Mouse (Mus musculus): ENCODE results near the gene Hmx1. TPM values are rescaled to one million over a fixed set of nuclear protein-coding genes. Genes with fewer than 3 reads are reported as not detected.

Gene Hmx1
- total RNA-seq, 2 experiments from 2014 or later = not detected

DNA sequence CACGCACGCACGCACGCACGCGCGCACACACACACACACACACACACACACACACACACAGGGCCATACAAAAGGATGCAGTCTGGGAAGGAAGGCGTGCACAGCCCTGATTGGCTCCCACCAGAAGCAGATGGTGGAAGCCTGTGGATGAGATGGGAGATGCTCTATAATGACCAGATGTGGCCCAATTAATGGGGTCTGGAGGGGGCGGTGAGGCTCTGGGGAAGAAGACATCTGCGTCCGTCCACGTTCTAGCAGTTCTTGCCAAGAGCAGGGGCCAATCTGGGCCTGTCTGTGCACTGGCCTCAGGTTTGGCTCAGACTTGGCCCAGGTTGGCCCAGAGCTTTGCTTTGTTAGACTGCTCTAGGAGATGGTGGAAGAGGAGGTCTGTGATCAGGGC lies 55.8 kb downstream of the Hmx1 start:
- ATAC-seq (replicated peaks; ENCODE audit: low FRiP score, low TSS enrichment, poor library complexity, severe bottlenecking) = no peak

DNA sequence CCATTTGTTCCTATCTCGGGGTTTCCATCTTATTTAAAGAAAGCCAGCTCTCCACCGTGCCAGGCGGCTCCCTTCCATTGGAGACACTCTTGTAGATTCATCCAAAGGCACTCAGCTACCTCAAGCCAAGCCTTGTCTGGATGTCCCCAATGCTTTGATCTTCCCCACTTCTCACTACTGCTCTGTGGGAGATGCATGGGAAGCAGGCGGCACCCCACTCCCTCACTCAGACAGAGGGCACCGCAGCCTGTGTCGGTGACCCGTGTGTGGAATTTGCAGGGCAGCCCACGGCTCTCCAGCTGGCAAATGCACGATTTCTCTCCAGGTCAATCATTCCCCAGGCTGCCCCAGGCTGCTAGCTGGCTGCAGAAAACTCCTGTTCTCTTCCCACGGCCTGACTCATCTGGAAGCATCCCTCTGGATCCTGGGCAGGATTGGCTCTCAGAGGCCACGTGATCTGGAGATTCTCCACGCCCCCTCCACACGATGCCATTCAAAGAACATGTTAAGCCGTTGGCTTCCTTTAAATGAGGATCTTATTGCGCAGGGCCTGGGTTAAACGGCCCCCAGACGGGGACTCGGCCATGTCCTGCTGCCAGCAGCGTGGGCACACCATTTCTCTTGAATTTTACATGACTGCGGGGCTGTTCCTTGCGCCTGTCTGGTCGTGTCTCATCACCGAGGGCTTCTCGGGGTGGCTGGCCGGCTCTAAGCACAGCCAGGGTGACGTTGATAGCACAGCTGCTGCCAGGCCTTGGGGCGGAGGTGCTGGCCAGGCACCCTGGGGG lies 58.9 kb downstream of the Hmx1 start:
- ATAC-seq (replicated peaks; ENCODE audit: low FRiP score, low TSS enrichment, poor library complexity, severe bottlenecking) = no peak

Other genes with a start within 250 kb of the Hmx1 start
- not detected in 2 replicates for gene Adra2c, start 110.8 kb upstream of the Hmx1 start, total RNA-seq (2014; fragmentation: Nextera tagmentation)
- not detected in 2 replicates for gene Adra2c, start 110.8 kb upstream of the Hmx1 start, total RNA-seq (2017)
- not detected in 2 replicates for gene Cpz, start 136.6 kb downstream of the Hmx1 start, total RNA-seq (2014; fragmentation: Nextera tagmentation)
- gene Cpz, start 136.6 kb downstream of the Hmx1 start, total RNA-seq (2017) = not detected in 2 replicates
- gene Trmt44, start 186.0 kb downstream of the Hmx1 start, total RNA-seq (2014; fragmentation: Nextera tagmentation) = 9.4 and 12.1 TPM in 2 replicates
- gene Trmt44, start 186.0 kb downstream of the Hmx1 start, total RNA-seq (2017) = 8.0 and 8.4 TPM in 2 replicates
- gene Acox3, start 193.9 kb downstream of the Hmx1 start, total RNA-seq (2014; fragmentation: Nextera tagmentation) = 7.9 and 12.4 TPM in 2 replicates
- gene Acox3, start 193.9 kb downstream of the Hmx1 start, total RNA-seq (2017) = 5.0 and 20.3 TPM in 2 replicates

Data from megakaryocyte-erythroid progenitor cell, adult 5-6 weeks (primary cell).